Mouse (Mus musculus): ENCODE results near the gene Hist1h1a. TPM values are rescaled to one million over a fixed set of nuclear protein-coding genes. Genes with fewer than 3 reads are reported as not detected.
A peak's percentile ranks its signal among the peaks of the same experiment; 100 is the strongest.
"Not testable (repeated sequence)": the region's sequence is repeated elsewhere in the genome, so short reads cannot be mapped to it uniquely, and the experiment has no call there.

The Hist1h1a gene
- polyA plus RNA-seq, 1 experiment = 0.77 TPM

DNA sequence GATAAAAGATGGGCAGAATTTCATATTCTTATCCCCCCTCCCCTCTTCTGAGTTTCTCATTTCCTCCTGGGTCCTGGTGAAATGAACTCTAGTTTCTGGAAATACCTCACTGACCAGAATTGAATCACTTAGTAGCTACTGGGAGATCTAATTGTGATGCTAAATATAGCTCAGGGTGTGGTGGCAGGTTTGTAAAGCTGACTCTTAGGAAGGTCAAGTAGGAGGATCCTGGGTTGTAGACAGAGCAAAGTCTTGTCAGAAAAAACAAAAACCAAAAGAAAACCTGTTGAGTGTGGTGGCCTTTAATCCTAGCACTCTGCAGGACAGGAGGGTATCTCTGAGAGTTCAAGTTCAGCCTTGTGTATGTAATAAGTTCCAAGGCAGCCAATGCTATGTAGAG, 21.5 kb upstream of the Hist1h1a start:
- TF ChIP-seq CTCF (IDR thresholded peaks at IDR 0.05; ENCODE audit: extremely low read depth, insufficient read depth, low read length) = no peak
- TF ChIP-seq POLR2A (IDR thresholded peaks at IDR 0.05; ENCODE audit: extremely low read depth, insufficient read depth, low read length) = no peak
- Histone ChIP-seq H3K4me1 (ENCODE audit: control insufficient read depth, insufficient read depth, low read length) (no peaks in the 10 kb centered on the region), H3K4me3 (ENCODE audit: insufficient read depth, low read length) (no peak overlapping the region), H3K27ac (ENCODE audit: insufficient read depth, low read length) (no peak overlapping the region)

DNA sequence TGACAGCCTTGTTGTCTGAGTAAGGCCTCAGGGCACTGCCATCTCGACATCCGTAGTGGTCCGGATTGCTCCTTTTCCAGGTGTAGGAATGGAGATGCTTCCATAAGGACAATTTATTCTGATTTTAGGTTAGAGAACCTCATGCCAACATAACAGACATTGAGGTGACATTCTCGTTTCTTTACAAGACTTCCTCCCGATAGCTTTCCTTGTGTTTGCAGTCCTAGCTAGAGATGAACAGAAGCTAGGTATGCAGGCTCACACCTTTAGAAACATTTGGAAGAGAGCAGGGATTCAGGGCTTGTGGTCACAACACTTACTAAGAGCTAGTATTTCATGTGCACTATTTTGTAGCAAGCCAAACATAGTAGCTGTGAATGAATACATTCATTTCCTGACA, 20.3 kb upstream of the Hist1h1a start:
- H3K4me1 ChIP-seq (ENCODE audit: control insufficient read depth, insufficient read depth, low read length) = no peaks in the 10 kb centered on the region
- no peak overlapping the region for H3K27ac ChIP-seq (ENCODE audit: insufficient read depth, low read length)
- TF ChIP-seq POLR2A (IDR thresholded peaks at IDR 0.05; ENCODE audit: extremely low read depth, insufficient read depth, low read length) (no peak), CTCF (IDR thresholded peaks at IDR 0.05; ENCODE audit: extremely low read depth, insufficient read depth, low read length) (no peak)
- H3K4me3 ChIP-seq (ENCODE audit: insufficient read depth, low read length) = no peak overlapping the region

DNA sequence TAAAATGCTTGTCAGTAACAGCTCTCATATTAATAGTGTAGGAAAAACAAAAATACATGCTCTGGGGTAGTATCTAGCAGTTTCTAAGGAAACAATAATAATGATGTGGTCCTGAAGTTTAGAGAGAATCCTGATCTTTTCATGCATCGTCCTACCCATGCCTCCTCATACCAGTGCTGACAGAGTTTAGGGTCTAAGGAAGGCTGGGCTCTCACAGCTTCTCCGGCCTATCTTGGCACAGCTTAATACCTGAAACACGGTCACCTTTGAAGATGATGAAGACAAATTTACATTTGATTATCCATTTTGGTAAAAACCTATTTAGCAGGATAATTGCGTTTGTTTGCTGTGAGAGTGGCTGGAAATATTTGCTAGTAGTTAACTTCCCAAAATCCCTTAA, 19.5 kb upstream of the Hist1h1a start:
- H3K4me1 ChIP-seq (ENCODE audit: control insufficient read depth, insufficient read depth, low read length) = no peaks in the 10 kb centered on the region
- no peak overlapping the region for H3K27ac ChIP-seq (ENCODE audit: insufficient read depth, low read length)
- no peak overlapping the region for H3K4me3 ChIP-seq (ENCODE audit: insufficient read depth, low read length)
- no peak for TF ChIP-seq POLR2A (IDR thresholded peaks at IDR 0.05; ENCODE audit: extremely low read depth, insufficient read depth, low read length)
- TF ChIP-seq CTCF (IDR thresholded peaks at IDR 0.05; ENCODE audit: extremely low read depth, insufficient read depth, low read length) = no peak

DNA sequence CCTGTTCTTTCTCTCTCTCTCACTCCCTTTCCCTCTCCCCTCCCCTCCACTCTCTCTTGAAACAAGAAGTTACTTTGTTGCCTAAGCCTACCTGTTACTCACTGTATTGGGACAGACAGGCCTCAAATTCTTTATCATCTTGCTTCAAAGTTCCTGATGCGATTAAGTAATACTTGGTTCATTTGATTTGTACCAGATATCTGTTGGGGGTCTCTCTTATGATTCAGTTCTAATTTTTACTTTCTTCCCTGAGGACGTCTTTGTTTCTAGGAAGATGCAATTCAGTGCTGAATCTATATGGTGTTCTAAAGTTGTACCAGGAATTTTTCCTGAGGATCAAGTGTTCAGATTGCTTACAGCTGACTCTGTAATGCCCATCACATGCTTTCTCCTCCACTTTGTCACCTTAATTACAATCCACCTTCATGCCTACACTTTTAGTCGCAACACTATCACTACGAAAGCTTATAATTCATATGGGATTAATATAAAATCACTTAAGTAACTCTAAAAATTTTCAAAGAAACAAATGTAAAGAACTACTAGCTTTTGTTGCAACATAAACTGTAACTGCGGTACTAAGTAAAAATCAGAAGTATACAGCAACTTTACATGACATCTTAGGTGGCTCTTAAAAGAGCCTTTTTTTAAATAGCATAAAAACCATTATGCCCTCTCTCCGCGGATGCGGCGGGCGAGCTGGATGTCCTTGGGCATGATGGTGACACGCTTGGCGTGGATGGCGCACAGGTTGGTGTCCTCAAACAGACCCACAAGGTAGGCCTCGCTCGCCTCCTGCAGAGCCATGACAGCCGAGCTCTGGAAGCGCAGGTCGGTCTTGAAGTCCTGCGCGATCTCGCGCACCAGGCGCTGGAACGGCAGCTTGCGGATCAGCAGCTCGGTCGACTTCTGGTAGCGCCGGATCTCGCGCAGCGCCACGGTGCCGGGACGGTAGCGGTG, 18.8 kb upstream of the Hist1h1a start:
- no peak for TF ChIP-seq POLR2A (IDR thresholded peaks at IDR 0.05; ENCODE audit: extremely low read depth, insufficient read depth, low read length)
- TF ChIP-seq CTCF (IDR thresholded peaks at IDR 0.05; ENCODE audit: extremely low read depth, insufficient read depth, low read length) = no peak

DNA sequence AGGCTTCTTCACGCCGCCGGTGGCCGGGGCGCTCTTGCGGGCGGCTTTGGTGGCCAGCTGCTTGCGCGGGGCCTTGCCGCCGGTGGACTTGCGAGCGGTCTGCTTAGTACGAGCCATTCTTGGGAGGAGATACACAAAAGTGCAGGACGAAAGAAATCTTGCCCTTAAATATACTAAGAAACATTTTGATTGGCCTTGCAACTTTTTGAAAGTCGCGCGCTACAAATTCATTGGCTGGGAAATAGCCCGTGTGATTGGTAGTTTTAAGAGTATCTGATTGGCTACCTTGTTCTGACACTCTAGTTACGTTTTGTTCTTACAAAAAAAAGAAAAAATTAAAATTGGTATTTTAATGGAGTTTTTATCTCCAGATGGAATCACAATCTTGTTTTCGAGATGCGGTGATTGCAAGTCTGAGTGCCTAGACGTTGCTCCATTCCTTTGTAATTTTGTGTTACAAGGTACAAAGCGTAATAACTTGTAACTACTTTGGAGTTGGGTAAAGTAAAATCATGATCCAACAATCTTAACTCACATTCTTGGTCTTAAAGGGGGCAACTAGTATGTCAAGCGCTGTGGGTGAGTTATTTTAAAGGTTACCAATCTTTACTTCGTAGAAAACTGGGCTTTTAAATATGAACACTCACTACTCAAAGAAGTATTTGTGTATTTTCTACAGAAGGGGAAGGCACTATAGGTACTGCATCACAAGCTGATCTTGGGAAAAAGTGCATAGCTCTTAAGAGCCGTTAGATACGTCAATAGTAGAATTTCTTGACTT, 17.9 kb upstream of the Hist1h1a start, which contains the start of gene Hist1h3c:
Hist1h3c (minus strand) TSS at position 222 of the 781 bp plus-strand sequence.
- no peaks in the 10 kb centered on the region for H3K4me1 ChIP-seq (ENCODE audit: control insufficient read depth, insufficient read depth, low read length)
- no peak for TF ChIP-seq POLR2A (IDR thresholded peaks at IDR 0.05; ENCODE audit: extremely low read depth, insufficient read depth, low read length)
- TF ChIP-seq CTCF (IDR thresholded peaks at IDR 0.05; ENCODE audit: extremely low read depth, insufficient read depth, low read length) = no peak
- peak within 1 kb of the TSS; percentile 88 for H3K27ac ChIP-seq (ENCODE audit: insufficient read depth, low read length)
- peak within 1 kb of the TSS; percentile 30 for H3K4me3 ChIP-seq (ENCODE audit: insufficient read depth, low read length)

More for the DNA sequence above, 18.8 kb upstream of the Hist1h1a start:
- H3K4me1 ChIP-seq (ENCODE audit: control insufficient read depth, insufficient read depth, low read length) = no peaks in the 10 kb centered on the region
- H3K27ac ChIP-seq (ENCODE audit: insufficient read depth, low read length) = no peak overlapping the region
- H3K4me3 ChIP-seq (ENCODE audit: insufficient read depth, low read length) = no peak overlapping the region

DNA sequence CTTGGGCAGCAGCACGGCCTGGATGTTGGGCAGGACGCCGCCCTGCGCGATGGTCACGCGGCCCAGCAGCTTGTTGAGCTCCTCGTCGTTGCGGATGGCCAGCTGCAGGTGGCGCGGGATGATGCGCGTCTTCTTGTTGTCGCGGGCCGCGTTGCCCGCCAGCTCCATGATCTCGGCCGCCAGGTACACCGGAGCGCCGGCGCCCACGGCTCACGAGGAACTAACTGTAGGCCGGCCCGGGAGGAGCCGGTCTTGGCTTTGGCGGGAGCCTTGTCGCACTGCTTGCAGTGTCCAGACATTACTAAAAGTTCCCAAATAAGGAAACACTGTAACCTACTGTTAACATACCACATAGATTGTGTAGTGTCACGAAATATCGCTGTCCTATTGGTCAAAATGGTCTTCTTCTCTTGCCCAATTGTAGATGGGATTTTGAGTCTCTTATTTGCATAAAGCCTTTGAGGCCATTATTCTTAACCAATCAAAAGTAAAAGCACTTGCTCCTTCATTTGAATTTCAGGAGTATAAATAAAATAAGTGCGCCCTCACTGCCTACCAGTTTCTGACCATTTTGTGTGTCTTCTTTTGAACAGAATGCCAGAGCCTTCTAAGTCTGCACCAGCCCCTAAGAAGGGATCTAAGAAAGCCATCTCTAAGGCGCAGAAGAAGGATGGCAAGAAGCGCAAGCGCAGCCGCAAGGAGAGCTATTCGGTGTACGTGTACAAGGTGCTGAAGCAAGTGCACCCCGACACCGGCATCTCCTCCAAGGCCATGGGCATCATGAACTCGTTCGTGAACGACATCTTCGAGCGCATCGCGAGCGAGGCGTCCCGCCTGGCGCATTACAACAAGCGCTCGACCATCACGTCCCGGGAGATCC, 17.0 kb upstream of the Hist1h1a start, which contains the start of gene Hist1h2bb:
Hist1h2bb (plus strand) TSS at position 534 of the 880 bp plus-strand sequence.
- peak within 1 kb of the TSS; percentile 30 for H3K4me3 ChIP-seq (ENCODE audit: insufficient read depth, low read length)
- H3K27ac ChIP-seq (ENCODE audit: insufficient read depth, low read length) = peak within 1 kb of the TSS; percentile 88
- H3K4me1 ChIP-seq (ENCODE audit: control insufficient read depth, insufficient read depth, low read length) = not testable (repeated sequence)

DNA sequence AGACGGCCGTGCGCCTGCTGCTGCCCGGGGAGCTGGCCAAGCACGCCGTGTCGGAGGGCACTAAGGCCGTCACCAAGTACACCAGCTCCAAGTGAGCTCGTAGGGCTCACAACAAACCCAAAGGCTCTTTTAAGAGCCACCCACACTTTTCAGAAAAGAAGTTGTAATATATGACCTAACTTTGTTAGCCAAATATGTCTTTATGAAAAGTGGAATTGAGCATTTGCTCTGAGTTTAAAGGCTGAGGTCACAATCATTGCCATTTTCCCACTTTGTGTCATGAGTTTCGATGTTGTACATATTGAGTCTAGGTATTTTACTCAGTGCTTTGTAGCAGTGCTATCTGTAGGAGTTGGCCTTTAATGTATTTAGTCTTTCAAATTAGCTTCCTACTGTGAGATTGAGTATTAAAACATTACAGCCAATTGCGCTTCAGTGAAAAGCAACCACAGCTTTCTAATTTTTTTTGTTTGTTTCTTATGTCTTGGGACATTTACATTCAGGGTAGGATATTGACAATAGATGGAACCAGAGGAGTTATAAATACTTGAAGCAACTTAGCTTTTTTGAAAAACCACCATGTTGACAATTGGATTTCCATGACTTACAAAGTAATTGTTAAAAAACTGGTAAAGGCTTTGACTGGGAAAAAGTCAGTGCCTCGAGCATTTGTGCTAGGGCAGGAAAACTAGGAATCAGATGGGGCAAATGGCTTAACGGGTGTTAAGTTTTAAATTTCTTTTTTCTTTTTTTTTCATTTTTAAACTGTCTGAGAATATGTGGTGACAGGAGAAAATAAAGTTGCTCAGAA, 16.2 kb upstream of the Hist1h1a start:
- no peak for TF ChIP-seq POLR2A (IDR thresholded peaks at IDR 0.05; ENCODE audit: extremely low read depth, insufficient read depth, low read length)
- TF ChIP-seq CTCF (IDR thresholded peaks at IDR 0.05; ENCODE audit: extremely low read depth, insufficient read depth, low read length) = no peak
- Histone ChIP-seq H3K27ac (ENCODE audit: insufficient read depth, low read length) (peak overlapping the region; percentile 44), H3K4me1 (ENCODE audit: control insufficient read depth, insufficient read depth, low read length) (no peaks in the 10 kb centered on the region), H3K4me3 (ENCODE audit: insufficient read depth, low read length) (0 out of 2 replicates have a peak overlapping the region, but pooled peaks have one; percentile 30)

DNA sequence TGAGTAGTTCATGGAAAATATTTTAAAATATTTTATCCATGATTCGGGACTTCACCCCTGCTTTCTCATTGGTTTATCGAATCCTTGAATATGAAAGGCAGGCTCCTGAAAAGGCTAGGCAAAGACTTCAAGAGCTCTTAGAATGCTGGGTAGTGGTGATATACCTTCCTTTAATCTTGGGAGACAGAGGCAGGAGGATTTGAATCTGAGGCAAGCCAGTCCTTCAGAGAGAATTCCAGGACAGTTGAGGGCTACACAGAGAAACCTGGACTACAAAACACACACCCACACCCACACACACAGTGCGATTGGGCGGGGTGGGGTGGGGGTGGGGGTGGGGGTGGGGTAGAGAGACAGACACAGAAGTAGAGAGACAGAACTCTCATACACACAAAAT, 15.6 kb upstream of the Hist1h1a start:
- Histone ChIP-seq H3K4me1 (ENCODE audit: control insufficient read depth, insufficient read depth, low read length) (no peaks in the 10 kb centered on the region), H3K4me3 (ENCODE audit: insufficient read depth, low read length) (no peak overlapping the region), H3K27ac (ENCODE audit: insufficient read depth, low read length) (no peak overlapping the region)
- no peak for TF ChIP-seq POLR2A (IDR thresholded peaks at IDR 0.05; ENCODE audit: extremely low read depth, insufficient read depth, low read length)
- TF ChIP-seq CTCF (IDR thresholded peaks at IDR 0.05; ENCODE audit: extremely low read depth, insufficient read depth, low read length) = no peak
